Mouse (Mus musculus): ENCODE data around the gene Pawr. TPM values are rescaled to one million over a fixed set of nuclear protein-coding genes. Genes with fewer than 3 reads are reported as not detected.
A peak's percentile ranks its signal among the peaks of the same experiment; 100 is the strongest.
"Not testable (repeated sequence)": the region's sequence is repeated elsewhere in the genome, so short reads cannot be mapped to it uniquely, and the experiment has no call there.

Gene Pawr
- polyA plus RNA-seq, 1 experiment, result 157 TPM

- Histone ChIP-seq H3K36me3 (ENCODE audit: control insufficient read depth, insufficient read depth, low read length, poor library complexity, severe bottlenecking) (peaks cover 24% of the 10 kb centered on the region), H3K27me3 (ENCODE audit: control insufficient read depth, insufficient read depth, low read length, poor library complexity, severe bottlenecking) (no peaks in the 10 kb centered on the region), H3K4me1 (ENCODE audit: control insufficient read depth, insufficient read depth, low read length) (no peaks in the 10 kb centered on the region), H3K9me3 (replicated peaks; ENCODE audit: control insufficient read depth, insufficient read depth, low read length, poor library complexity, severe bottlenecking) (no peaks in the 10 kb centered on the region), H3K4me3 (ENCODE audit: low read depth, low read length) (no peak overlapping the region), H3K9ac (ENCODE audit: low read depth, poor library complexity, severe bottlenecking) (no peak overlapping the region), H3K27ac (ENCODE audit: insufficient read depth, low read length) (no peak overlapping the region)
- TF ChIP-seq POLR2A (IDR thresholded peaks at IDR 0.05; ENCODE audit: insufficient read depth, low read length), result no peak
- no peak for TF ChIP-seq CTCF (IDR thresholded peaks at IDR 0.05; ENCODE audit: low read depth, low read length)
- TF ChIP-seq EP300 (IDR thresholded peaks at IDR 0.05; ENCODE audit: insufficient read depth, low read depth, low read length), result no peak
Observed at GRCm38 (mm10) chr10:108339872-108340271, 8.0 kb downstream of the Pawr start.

GRCm38 (mm10) chr10:108343734-108344133 is 11.8 kb downstream of the Pawr start:
- H3K27me3 ChIP-seq (ENCODE audit: control insufficient read depth, insufficient read depth, low read length, poor library complexity, severe bottlenecking), result no peaks in the 10 kb centered on the region
- H3K36me3 ChIP-seq (ENCODE audit: control insufficient read depth, insufficient read depth, low read length, poor library complexity, severe bottlenecking), result peaks cover 15% of the 10 kb centered on the region
- no peak overlapping the region for H3K27ac ChIP-seq (ENCODE audit: insufficient read depth, low read length)
- no peak overlapping the region for H3K4me3 ChIP-seq (ENCODE audit: low read depth, low read length)
- H3K9ac ChIP-seq (ENCODE audit: low read depth, poor library complexity, severe bottlenecking), result no peak overlapping the region
- H3K9me3 ChIP-seq (replicated peaks; ENCODE audit: control insufficient read depth, insufficient read depth, low read length, poor library complexity, severe bottlenecking), result no peaks in the 10 kb centered on the region
- no peak for TF ChIP-seq EP300 (IDR thresholded peaks at IDR 0.05; ENCODE audit: insufficient read depth, low read depth, low read length)
- TF ChIP-seq CTCF (IDR thresholded peaks at IDR 0.05; ENCODE audit: low read depth, low read length), result no peak
- no peak for TF ChIP-seq POLR2A (IDR thresholded peaks at IDR 0.05; ENCODE audit: insufficient read depth, low read length)
- no peaks in the 10 kb centered on the region for H3K4me1 ChIP-seq (ENCODE audit: control insufficient read depth, insufficient read depth, low read length)

- Histone ChIP-seq H3K9me3 (replicated peaks; ENCODE audit: control insufficient read depth, insufficient read depth, low read length, poor library complexity, severe bottlenecking) (no peaks in the 10 kb centered on the region), H3K4me1 (ENCODE audit: control insufficient read depth, insufficient read depth, low read length) (no peaks in the 10 kb centered on the region), H3K27ac (ENCODE audit: insufficient read depth, low read length) (no peak overlapping the region), H3K27me3 (ENCODE audit: control insufficient read depth, insufficient read depth, low read length, poor library complexity, severe bottlenecking) (no peaks in the 10 kb centered on the region), H3K4me3 (ENCODE audit: low read depth, low read length) (no peak overlapping the region), H3K9ac (ENCODE audit: low read depth, poor library complexity, severe bottlenecking) (no peak overlapping the region), H3K36me3 (ENCODE audit: control insufficient read depth, insufficient read depth, low read length, poor library complexity, severe bottlenecking) (peaks cover 11% of the 10 kb centered on the region)
- no peak for TF ChIP-seq POLR2A (IDR thresholded peaks at IDR 0.05; ENCODE audit: insufficient read depth, low read length)
- TF ChIP-seq EP300 (IDR thresholded peaks at IDR 0.05; ENCODE audit: insufficient read depth, low read depth, low read length), result no peak
- no peak for TF ChIP-seq CTCF (IDR thresholded peaks at IDR 0.05; ENCODE audit: low read depth, low read length)
Observed at GRCm38 (mm10) chr10:108345123-108345522, 13.2 kb downstream of the Pawr start.

GRCm38 (mm10) chr10:108346301-108346700 is 14.4 kb downstream of the Pawr start:
- H3K27ac ChIP-seq (ENCODE audit: insufficient read depth, low read length); H3K9me3 ChIP-seq (replicated peaks; ENCODE audit: control insufficient read depth, insufficient read depth, low read length, poor library complexity, severe bottlenecking); H3K4me1 ChIP-seq (ENCODE audit: control insufficient read depth, insufficient read depth, low read length); H3K27me3 ChIP-seq (ENCODE audit: control insufficient read depth, insufficient read depth, low read length, poor library complexity, severe bottlenecking); H3K4me3 ChIP-seq (ENCODE audit: low read depth, low read length); H3K36me3 ChIP-seq (ENCODE audit: control insufficient read depth, insufficient read depth, low read length, poor library complexity, severe bottlenecking); H3K9ac ChIP-seq (ENCODE audit: low read depth, poor library complexity, severe bottlenecking): not testable (repeated sequence)

- peaks cover under 1% of the 10 kb centered on the region for H3K4me1 ChIP-seq (ENCODE audit: control insufficient read depth, insufficient read depth, low read length)
- H3K27me3 ChIP-seq (ENCODE audit: control insufficient read depth, insufficient read depth, low read length, poor library complexity, severe bottlenecking), result no peaks in the 10 kb centered on the region
- H3K36me3 ChIP-seq (ENCODE audit: control insufficient read depth, insufficient read depth, low read length, poor library complexity, severe bottlenecking), result peaks cover 6% of the 10 kb centered on the region; the same call in 1 of the 2 replicates
- H3K27ac ChIP-seq (ENCODE audit: insufficient read depth, low read length), result no peak overlapping the region
- TF ChIP-seq POLR2A (IDR thresholded peaks at IDR 0.05; ENCODE audit: insufficient read depth, low read length), result no peak
- TF ChIP-seq EP300 (IDR thresholded peaks at IDR 0.05; ENCODE audit: insufficient read depth, low read depth, low read length), result no peak
- TF ChIP-seq CTCF (IDR thresholded peaks at IDR 0.05; ENCODE audit: low read depth, low read length), result no peak
- no peak overlapping the region for H3K9ac ChIP-seq (ENCODE audit: low read depth, poor library complexity, severe bottlenecking)
- no peaks in the 10 kb centered on the region for H3K9me3 ChIP-seq (replicated peaks; ENCODE audit: control insufficient read depth, insufficient read depth, low read length, poor library complexity, severe bottlenecking)
- no peak overlapping the region for H3K4me3 ChIP-seq (ENCODE audit: low read depth, low read length)
Observed at GRCm38 (mm10) chr10:108350125-108351070, 18.5 kb downstream of the Pawr start.

- H3K4me3 ChIP-seq (ENCODE audit: low read depth, low read length), result no peak overlapping the region
- TF ChIP-seq EP300 (IDR thresholded peaks at IDR 0.05; ENCODE audit: insufficient read depth, low read depth, low read length) (peak; percentile 82), CTCF (IDR thresholded peaks at IDR 0.05; ENCODE audit: low read depth, low read length) (no peak)
- no peak overlapping the region for H3K9ac ChIP-seq (ENCODE audit: low read depth, poor library complexity, severe bottlenecking)
- no peaks in the 10 kb centered on the region for H3K9me3 ChIP-seq (replicated peaks; ENCODE audit: control insufficient read depth, insufficient read depth, low read length, poor library complexity, severe bottlenecking)
- 0 out of 2 replicates have a peak, but pooled peaks cover 2% of the 10 kb centered on the region for H3K36me3 ChIP-seq (ENCODE audit: control insufficient read depth, insufficient read depth, low read length, poor library complexity, severe bottlenecking)
- H3K4me1 ChIP-seq (ENCODE audit: control insufficient read depth, insufficient read depth, low read length), result peaks cover 2% of the 10 kb centered on the region
- no peaks in the 10 kb centered on the region for H3K27me3 ChIP-seq (ENCODE audit: control insufficient read depth, insufficient read depth, low read length, poor library complexity, severe bottlenecking)
- H3K27ac ChIP-seq (ENCODE audit: insufficient read depth, low read length), result no peak overlapping the region
Observed at GRCm38 (mm10) chr10:108352944-108353343, 21.0 kb downstream of the Pawr start.

Data from ES-Bruce4 (cell line).